In genomic region chr4:138343341-138343837, GRCm38 (mm10) we compare ENCODE assay signal across 13 mouse cellular contexts. TPM values are rescaled to one million over a fixed set of nuclear protein-coding genes. Genes with fewer than 3 reads are reported as not detected.
A peak's percentile ranks its signal among the peaks of the same experiment; 100 is the strongest.
DNase-seq lines count a peak whose midpoint lies in the region; ATAC-seq lines count a peak whose summit lies in the region.
"Had no signal": no experiment of that assay in that cellular context is flagged by ENCODE, and none has a peak within 500 bp of the region (broad histone marks: within the 10 kb centered on the region; RNA-seq: fewer than 3 reads in every experiment).

No protein-coding gene starts in this region.

- H3K4me1 ChIP-seq in heart, embryonic 16.5 days (ENCODE audit: control insufficient read depth, insufficient read depth, low read length): peaks cover 17% of the 10 kb centered on the region
- H3K4me1 ChIP-seq: embryonic facial prominence, embryonic 12.5 days had no signal

- no peaks in the 10 kb centered on the region for H3K27me3 ChIP-seq in heart, embryonic 16.5 days (ENCODE audit: control insufficient read depth, insufficient read depth, low read length)
- H3K27me3 ChIP-seq: embryonic facial prominence, embryonic 12.5 days; limb, embryonic 12.5 days; neural tube, embryonic 13.5 days had no signal

- no peaks in the 10 kb centered on the region for H3K36me3 ChIP-seq in heart, embryonic 16.5 days (ENCODE audit: control insufficient read depth, insufficient read depth)
- H3K36me3 ChIP-seq: embryonic facial prominence, embryonic 12.5 days; limb, embryonic 12.5 days; neural tube, embryonic 13.5 days had no signal

- DNase-seq in cerebellum, adult 9-10 months: no peak
- DNase-seq in adrenal gland, adult (ENCODE audit: inconsistent age in 2 of 2, low spot score in 1 of 2): peak; percentile 86 to 93
- DNase-seq in kidney, postnatal 36 days: peak; percentile 61 to 76
- DNase-seq in left cerebral cortex, adult 18-20 months (ENCODE audit: low spot score in 2 of 2): no peak
- no peak for DNase-seq in spleen, postnatal 36 days (ENCODE audit: low spot score in 2 of 2)

- peak; percentile 36; the same call in 1 of the 2 replicates for ATAC-seq in cerebellum, adult (ENCODE audit: insufficient number of reproducible peaks, low FRiP score, low TSS enrichment)
- ATAC-seq in heart, embryonic 16.5 days (replicated peaks; ENCODE audit: extremely low read depth, insufficient read depth, low FRiP score): no peak
- ATAC-seq in megakaryocyte progenitor cell, adult 5-6 weeks (replicated peaks; ENCODE audit: poor library complexity): no peak

- no peak overlapping the region for H3K4me3 ChIP-seq in heart, embryonic 16.5 days (ENCODE audit: low read length)
- H3K4me3 ChIP-seq: embryonic facial prominence, embryonic 12.5 days; limb, embryonic 12.5 days; neural tube, embryonic 13.5 days had no signal

- peak overlapping the region; percentile 41 for H3K27ac ChIP-seq in heart, embryonic 16.5 days (ENCODE audit: low read length)
- H3K27ac ChIP-seq: embryonic facial prominence, embryonic 12.5 days; limb, embryonic 12.5 days; neural tube, embryonic 13.5 days had no signal

- H3K9me3 ChIP-seq in heart, embryonic 16.5 days (replicated peaks; ENCODE audit: control insufficient read depth, low read length): no peaks in the 10 kb centered on the region
- H3K9me3 ChIP-seq: embryonic facial prominence, embryonic 12.5 days; limb, embryonic 12.5 days; neural tube, embryonic 13.5 days had no signal

- H3K4me2 ChIP-seq in heart, embryonic 16.5 days (ENCODE audit: low read depth, low read length): peak overlapping the region; percentile 25; the same call in 1 of the 2 replicates
- H3K4me2 ChIP-seq: embryonic facial prominence, embryonic 12.5 days; limb, embryonic 12.5 days; neural tube, embryonic 13.5 days had no signal

- 36% methylated on average over 10 of the region's 10 CpGs for WGBS in heart, embryonic 16.5 days

- H3K9ac ChIP-seq in heart, embryonic 16.5 days (ENCODE audit: low read length): no peak overlapping the region
- H3K9ac ChIP-seq: embryonic facial prominence, embryonic 12.5 days; limb, embryonic 12.5 days; neural tube, embryonic 13.5 days had no signal

RNA-seq across cellular contexts. Expression of gene Pink1, which starts 17.3 kb away (rescaled TPM):
- 70.9 and 79.8 TPM in 2 replicates for polyA plus RNA-seq in heart, embryonic 16.5 days (2015; fragmentation: Nextera tagmentation; extraction: Ambion mirVana)
- 100 to 1,000 TPM; 347 to 376 TPM for total RNA-seq in left cerebral cortex, adult 18-20 months (2021)
- 20.1 and 20.4 TPM in 2 replicates for total RNA-seq in megakaryocyte progenitor cell, adult 5-6 weeks (2015)
- 24.7 and 29.6 TPM in 2 replicates for total RNA-seq in megakaryocyte progenitor cell, adult 5-6 weeks (2017)

RNA-seq across cellular contexts. Expression of gene Cda, which starts 24.4 kb away (rescaled TPM):
- 7.3 and 10.3 TPM in 2 replicates for polyA plus RNA-seq in heart, embryonic 16.5 days (2015; fragmentation: Nextera tagmentation; extraction: Ambion mirVana)
- 1 to 10 TPM; 5.0 to 6.1 TPM for total RNA-seq in left cerebral cortex, adult 18-20 months (2021)
- 0.39 TPM in 1 of 2 replicates, not detected in the other for total RNA-seq in megakaryocyte progenitor cell, adult 5-6 weeks (2015)
- total RNA-seq in megakaryocyte progenitor cell, adult 5-6 weeks (2017): not detected in 2 replicates

RNA-seq across cellular contexts. Expression of gene Ddost, which starts 38.9 kb away (rescaled TPM):
- polyA plus RNA-seq in heart, embryonic 16.5 days (2015; fragmentation: Nextera tagmentation; extraction: Ambion mirVana): 247 and 263 TPM in 2 replicates
- 10 to 100 TPM; 93.2 to 93.8 TPM for total RNA-seq in left cerebral cortex, adult 18-20 months (2021)
- total RNA-seq in megakaryocyte progenitor cell, adult 5-6 weeks (2015): 303 and 328 TPM in 2 replicates
- 225 and 240 TPM in 2 replicates for total RNA-seq in megakaryocyte progenitor cell, adult 5-6 weeks (2017)

RNA-seq across cellular contexts. Expression of gene Fam43b, which starts 52.9 kb away (rescaled TPM):
- 0.10 and 0.20 TPM in 2 replicates for polyA plus RNA-seq in heart, embryonic 16.5 days (2015; fragmentation: Nextera tagmentation; extraction: Ambion mirVana)
- total RNA-seq in left cerebral cortex, adult 18-20 months (2021): 10 to 100 TPM; 48.0 TPM
- not detected in 2 replicates for total RNA-seq in megakaryocyte progenitor cell, adult 5-6 weeks (2015)
- not detected in 2 replicates for total RNA-seq in megakaryocyte progenitor cell, adult 5-6 weeks (2017)
- total RNA-seq: heart, postnatal 14 days had no signal
- polyA plus RNA-seq: limb, embryonic 12.5 days; testis, adult 2 months had no signal

Comparison
In these comparisons a context has a peak if more than half of its experiments do, and no peak if none do; other contexts are left out.
1. DNase-seq: peak in adrenal gland, adult (2 of 2) and kidney, postnatal 36 days (2 of 2); none in cerebellum, adult 9-10 months (single experiment), left cerebral cortex, adult 18-20 months (0 of 2) and spleen, postnatal 36 days (0 of 2).
2. RNA of gene Pink1, which starts 17.3 kb away (total RNA-seq): 347 to 376 TPM in left cerebral cortex, adult 18-20 months; 20.1 to 29.6 TPM in megakaryocyte progenitor cell, adult 5-6 weeks; every median in the first group is over 10 times any median in the second.
3. RNA of gene Cda, which starts 24.4 kb away (total RNA-seq): 5.0 to 6.1 TPM in left cerebral cortex, adult 18-20 months; 0.39 TPM in megakaryocyte progenitor cell, adult 5-6 weeks; every median in the first group is over 4 times any median in the second.